Mouse (Mus musculus) CH12.LX (cell line): ENCODE data around the gene Nfe2l1. TPM values are rescaled to one million over a fixed set of nuclear protein-coding genes. Genes with fewer than 3 reads are reported as not detected.
A peak's percentile ranks its signal among the peaks of the same experiment; 100 is the strongest.

Experiments used
- DNase-seq: peaks from one replicate; pipeline ENCODE4 v3.0.0-alpha.2; 2013; ENCODE audit errors: extremely low read depth
- H3K27ac ChIP-seq: 2 replicates; pipeline ENCODE4 v1.5.1; 2012; ENCODE audit warnings: low read depth, mild to moderate bottlenecking, control low read depth, moderate library complexity; ENCODE audit not compliant: insufficient read depth
- H3K27me3 ChIP-seq: replicated peaks from 2 replicates; pipeline ENCODE3; 2012; ENCODE audit warnings: inconsistent platforms
- H3K36me3 ChIP-seq, 2 experiments: replicated peaks in 1 of 2; 2 replicates each; pipeline versions ENCODE3 to v1.6.1; 2012; ENCODE audit warnings: inconsistent platforms in 1 of 2, low read length in 1 of 2, mild to moderate bottlenecking in 1 of 2, mixed read lengths in 1 of 2, moderate library complexity in 1 of 2; ENCODE audit not compliant: control insufficient read depth in 1 of 2, insufficient read depth in 1 of 2
- H3K4me1 ChIP-seq, 2 experiments: 2 replicates each; pipeline ENCODE4 v1.6.1; 2012; ENCODE audit warnings: inconsistent platforms in 1 of 2, moderate library complexity in 1 of 2; ENCODE audit not compliant: insufficient read depth in 2 of 2, control insufficient read depth in 1 of 2
- H3K4me2 ChIP-seq: 2 replicates; pipeline ENCODE4 v1.6.1; 2012; ENCODE audit warnings: low read depth, mild to moderate bottlenecking, control low read depth; ENCODE audit not compliant: poor library complexity, insufficient read depth, severe bottlenecking
- H3K4me3 ChIP-seq, 3 experiments: fragments of 150-350 bp in 1 of 3; sonication (generic) in 1 of 3; replicated peaks in 1 of 3; 2 replicates each; pipeline versions ENCODE3 to v1.5.1; 2011 to 2012; ENCODE audit warnings: low read depth in 2 of 3, low read length in 2 of 3, mild to moderate bottlenecking in 2 of 3, moderate library complexity in 2 of 3, control low read depth in 1 of 3, improper control_type of control experiment in 1 of 3, inconsistent platforms in 1 of 3, mixed read lengths in 1 of 3; ENCODE audit not compliant: poor library complexity in 1 of 3
- H3K79me2 ChIP-seq: replicated peaks from 2 replicates; pipeline ENCODE4 v1.6.1; 2012; ENCODE audit warnings: mild to moderate bottlenecking, moderate library complexity; ENCODE audit not compliant: control insufficient read depth, poor library complexity, insufficient read depth, severe bottlenecking; ENCODE audit errors: extremely low read depth
- H3K9ac ChIP-seq: 2 replicates; pipeline ENCODE4 v1.6.1; 2012; ENCODE audit warnings: low read depth, mild to moderate bottlenecking, control low read depth, moderate library complexity; ENCODE audit not compliant: insufficient read depth
- H3K9me3 ChIP-seq: replicated peaks from 2 replicates; pipeline ENCODE3; 2012; ENCODE audit warnings: low read length, inconsistent platforms, mixed read lengths
- BHLHE40 ChIP-seq: IDR thresholded peaks from 2 replicates; pipeline ENCODE4 v1.6.1; 2011; ENCODE audit warnings: mild to moderate bottlenecking, low read depth, low read length, improper control_type of control experiment
- ELF1 ChIP-seq: IDR thresholded peaks from 2 replicates; pipeline ENCODE4 v1.6.1; 2014; ENCODE audit warnings: low read depth, mild to moderate bottlenecking, inconsistent platforms, low read length, improper control_type of control experiment
- ETS1 ChIP-seq: conservative IDR thresholded peaks from 2 replicates; pipeline ENCODE4 v1.6.1; 2012; ENCODE audit warnings: low read depth, mild to moderate bottlenecking, inconsistent platforms, low read length, improper control_type of control experiment, moderate library complexity
- GABPA ChIP-seq: IDR thresholded peaks from 2 replicates; pipeline ENCODE4 v1.6.1; 2012; ENCODE audit warnings: low read depth, low read length, improper control_type of control experiment, inconsistent platforms; ENCODE audit not compliant: insufficient replicate concordance
- HCFC1 ChIP-seq: IDR thresholded peaks from 2 replicates; pipeline ENCODE4 v1.6.1; 2012; ENCODE audit warnings: low read depth, mild to moderate bottlenecking, inconsistent platforms, low read length, improper control_type of control experiment
- JUN ChIP-seq: IDR thresholded peaks from 2 replicates; pipeline ENCODE4 v1.6.1; 2011; ENCODE audit warnings: low read depth, mild to moderate bottlenecking, low read length, improper control_type of control experiment, moderate library complexity; ENCODE audit not compliant: insufficient read depth
- JUND ChIP-seq: conservative IDR thresholded peaks from 2 replicates; pipeline ENCODE4 v1.6.1; 2011; ENCODE audit warnings: low read depth, low read length, improper control_type of control experiment
- KAT2A ChIP-seq: IDR thresholded peaks from 2 replicates; pipeline ENCODE4 v1.6.1; 2012; ENCODE audit warnings: low read length, improper control_type of control experiment, inconsistent platforms; ENCODE audit not compliant: insufficient replicate concordance
- MAZ ChIP-seq: IDR thresholded peaks from 2 replicates; pipeline ENCODE4 v1.6.1; 2012; ENCODE audit warnings: low read depth, mild to moderate bottlenecking, inconsistent platforms, low read length, improper control_type of control experiment, moderate library complexity
- MEF2A ChIP-seq: IDR thresholded peaks from 2 replicates; pipeline ENCODE4 v1.6.1; 2014; ENCODE audit warnings: low read depth, mild to moderate bottlenecking, inconsistent platforms, low read length, improper control_type of control experiment, borderline replicate concordance
- MYC ChIP-seq: IDR thresholded peaks from 2 replicates; pipeline ENCODE4 v1.6.1; 2011; ENCODE audit warnings: low read depth, mild to moderate bottlenecking, improper control_type of control experiment, low read length
- NELFE ChIP-seq: IDR thresholded peaks from 2 replicates; pipeline ENCODE4 v1.6.1; 2011; ENCODE audit warnings: low read depth, low read length, improper control_type of control experiment
- NRF1 ChIP-seq: IDR thresholded peaks from 2 replicates; pipeline ENCODE4 v1.6.1; 2014; ENCODE audit warnings: low read depth, mild to moderate bottlenecking, inconsistent platforms, low read length, improper control_type of control experiment, moderate library complexity
- PAX5 ChIP-seq: IDR thresholded peaks from 2 replicates; pipeline ENCODE4 v1.6.1; 2012; ENCODE audit warnings: low read length, inconsistent platforms, mixed read lengths
- POLR2A ChIP-seq: IDR thresholded peaks from 2 replicates; pipeline ENCODE4 v1.6.1; 2011; ENCODE audit warnings: low read depth, mild to moderate bottlenecking, improper control_type of control experiment, low read length
- RAD21 ChIP-seq: IDR thresholded peaks from 2 replicates; pipeline ENCODE4 v1.6.1; 2011; ENCODE audit warnings: low read depth, mild to moderate bottlenecking, low read length, improper control_type of control experiment, moderate library complexity
- SIN3A ChIP-seq: IDR thresholded peaks from 2 replicates; pipeline ENCODE4 v1.6.1; 2012; ENCODE audit warnings: low read length, improper control_type of control experiment, inconsistent platforms
- TBP ChIP-seq: conservative IDR thresholded peaks from 2 replicates; pipeline ENCODE4 v1.6.1; 2011; ENCODE audit warnings: low read depth, low read length, improper control_type of control experiment
- TCF12 ChIP-seq: IDR thresholded peaks from 2 replicates; pipeline ENCODE4 v1.6.1; 2014; ENCODE audit warnings: low read depth, mild to moderate bottlenecking, inconsistent platforms, low read length, improper control_type of control experiment
- UBTF ChIP-seq: IDR thresholded peaks from 2 replicates; pipeline ENCODE4 v1.6.1; 2012; ENCODE audit warnings: low read depth, mild to moderate bottlenecking, inconsistent platforms, low read length, improper control_type of control experiment, moderate library complexity
- USF2 ChIP-seq: conservative IDR thresholded peaks from 2 replicates; pipeline ENCODE4 v1.6.1; 2011; ENCODE audit warnings: low read depth, low read length, improper control_type of control experiment
- ZKSCAN1 ChIP-seq: IDR thresholded peaks from 2 replicates; pipeline ENCODE4 v1.6.1; 2012; ENCODE audit warnings: low read depth, inconsistent platforms, low read length, improper control_type of control experiment, borderline replicate concordance
- dilution Hi-C: fragments of 300-500 bp; cut with MboI; formaldehyde crosslinking; loops from 2 replicates; pipeline ENCODE4 v1.14.3; 2020; ENCODE audit warnings: low sequenced_read_pairs; ENCODE audit not compliant: extremely low pct_unique_long_range_greater_than_20kb, extremely low pct_ligation_motif_present
- in situ Hi-C: fragments of 300-500 bp; cut with MboI; formaldehyde crosslinking; loops from 3 replicates; pipeline ENCODE4 v1.14.3; 2019; ENCODE audit warnings: low sequenced_read_pairs, low pct_ligation_motif_present, low pct_unique_long_range_greater_than_20kb, mixed read lengths
- polyA plus RNA-seq: library from polyadenylated mRNA; unstranded; fragments of >175 nt; gene quantifications from 2 replicates; pipeline ENCODE4 v1.2.1, GENCODE M21; 2012; ENCODE audit warnings: low read depth; ENCODE audit not compliant: insufficient read length
- total RNA-seq, 2 experiments: library from RNA; depleted of rRNA; stranded (reverse); fragments of 300-350 nt in 1 of 2; fragments of >200 nt in 1 of 2; gene quantifications; 2 replicates each; pipeline ENCODE4 v1.2.3; 2012 to 2014

The Nfe2l1 gene
- total and polyA plus RNA-seq, 3 experiments: 77.7 to 169 (median 145) TPM

- Histone ChIP-seq H3K27me3 (no peaks in the 10 kb centered on the region), H3K4me3 (peak overlapping the region; percentile 37 to 80 (median 45)), H3K9ac (no peak overlapping the region), H3K79me2 (peaks cover 16% of the 10 kb centered on the region), H3K9me3 (no peaks in the 10 kb centered on the region), H3K36me3 (peaks cover 67 to 76% of the 10 kb centered on the region in 2 experiments), H3K4me1 (peaks cover 33 to 65% of the 10 kb centered on the region in 2 experiments), H3K4me2 (no peak overlapping the region), H3K27ac (peak overlapping the region; percentile 52)
- dilution Hi-C loops (no loop called here), in situ Hi-C loops (no loop called here)
- peak; percentile 45 for DNase-seq
- no peak for TF ChIP-seq NRF1
- peak; percentile 74; the same call in 1 of the 2 replicates for TF ChIP-seq UBTF
- peak; percentile 47; the same call in 1 of the 2 replicates for TF ChIP-seq TCF12
- no peak for TF ChIP-seq HCFC1
- 0 out of 2 replicates have a peak, but pooled peaks have one; percentile 21 for TF ChIP-seq TBP
- no peak for TF ChIP-seq GABPA
- TF ChIP-seq USF2: no peak
- peak; percentile 50; the same call in 1 of the 2 replicates for TF ChIP-seq MEF2A
- peak; percentile 33; the same call in 1 of the 2 replicates for TF ChIP-seq BHLHE40
- no peak for TF ChIP-seq ETS1
- TF ChIP-seq RAD21: no peak
- 0 out of 2 replicates have a peak, but pooled peaks have one; percentile 43 for TF ChIP-seq MAZ
- no peak for TF ChIP-seq JUN
- no peak for TF ChIP-seq ELF1
- peak; percentile 47 for TF ChIP-seq SIN3A
- TF ChIP-seq ZKSCAN1: peak; percentile 98
- TF ChIP-seq NELFE: no peak
Measured at GRCm38 (mm10) chr11:96771274-96771975, 58.3 kb downstream of the Nfe2l1 start.

- Histone ChIP-seq H3K79me2 (no peaks in the 10 kb centered on the region), H3K9me3 (no peaks in the 10 kb centered on the region), H3K9ac (no peak overlapping the region), H3K4me2 (no peak overlapping the region), H3K36me3 (peaks cover 68 to 93% of the 10 kb centered on the region in 2 experiments), H3K27ac (no peak overlapping the region), H3K4me3 (peak overlapping the region in 1 of 3 experiments; percentile 33), H3K4me1 (peaks cover 41 to 89% of the 10 kb centered on the region in 2 experiments), H3K27me3 (no peaks in the 10 kb centered on the region)
- DNase-seq: no peak
- dilution Hi-C loops: no loop called here
- in situ Hi-C loops: no loop called here
- TF ChIP-seq ELF1 (no peak), PAX5 (no peak), MAZ (no peak), KAT2A (no peak), POLR2A (no peak), HCFC1 (no peak), UBTF (no peak), JUND (no peak), MYC (no peak)
Measured at GRCm38 (mm10) chr11:96768240-96768639, 61.5 kb downstream of the Nfe2l1 start.
